Mouse (Mus musculus): ENCODE measurements around the gene Aff3.

Aff3 gene

GRCm38 (mm10) chr1:38171874-38172273 is 492.9 kb downstream of the Aff3 start:
- no peak for DNase-seq (ENCODE audit: low spot score)

- DNase-seq (ENCODE audit: low spot score): no peak
These were observed 499.1 kb downstream of the Aff3 start for GRCm38 (mm10) chr1:38165696-38166095.

- DNase-seq (ENCODE audit: low spot score): no peak
These were observed 514.7 kb downstream of the Aff3 start for GRCm38 (mm10) chr1:38150086-38150485.

- no peak for DNase-seq (ENCODE audit: low spot score)
These were observed 518.7 kb downstream of the Aff3 start for GRCm38 (mm10) chr1:38146008-38146407.

GRCm38 (mm10) chr1:38141371-38141770 is 523.4 kb downstream of the Aff3 start:
- DNase-seq (ENCODE audit: low spot score): no peak

- no peak for DNase-seq (ENCODE audit: low spot score)
These were observed 523.8 kb downstream of the Aff3 start for GRCm38 (mm10) chr1:38140911-38141310.

GRCm38 (mm10) chr1:38139396-38139795 is 525.4 kb downstream of the Aff3 start:
- DNase-seq (ENCODE audit: low spot score): no peak

GRCm38 (mm10) chr1:38132942-38133341 is 531.8 kb downstream of the Aff3 start:
- no peak for DNase-seq (ENCODE audit: low spot score)

GRCm38 (mm10) chr1:38130715-38131483 is 533.9 kb downstream of the Aff3 start:
- peak; percentile 66 for DNase-seq (ENCODE audit: low spot score)

GRCm38 (mm10) chr1:38129501-38130267 is 535.1 kb downstream of the Aff3 start, which contains the start of gene Rev1:
TSS of gene Rev1 (minus strand) at chr1:38129801.
- peak; percentile 86 for DNase-seq (ENCODE audit: low spot score)

- no peak for DNase-seq (ENCODE audit: low spot score)
These were observed 535.8 kb downstream of the Aff3 start for GRCm38 (mm10) chr1:38128919-38129436.

All from c-Kit-positive CD71-positive TER-119-positive erythroid progenitor cells, embryonic 14.5 days (primary cell).